Mouse (Mus musculus): ENCODE data around the gene Cdh26.

The Cdh26 gene

DNA sequence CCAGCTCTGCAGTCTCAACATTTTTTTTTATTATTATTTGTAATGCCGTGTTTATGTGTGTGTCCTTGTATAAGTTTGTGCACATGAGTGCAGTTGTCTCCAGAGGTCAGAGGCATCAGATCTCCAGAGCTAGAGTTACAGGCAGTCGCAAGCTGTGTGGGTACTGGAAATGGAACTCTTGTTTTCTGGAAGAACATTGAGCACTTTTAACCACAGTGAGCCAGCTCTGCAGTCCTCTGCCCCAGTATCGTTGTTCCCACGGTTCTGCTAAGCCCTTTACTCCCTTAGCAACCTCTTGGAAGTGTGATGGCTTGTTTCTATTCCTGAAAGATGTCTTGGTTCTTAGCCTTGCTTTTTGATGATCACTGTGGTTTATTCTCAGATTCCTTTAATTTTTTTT is 19.1 kb downstream of the Cdh26 start:
- DNase-seq = no peak

DNA sequence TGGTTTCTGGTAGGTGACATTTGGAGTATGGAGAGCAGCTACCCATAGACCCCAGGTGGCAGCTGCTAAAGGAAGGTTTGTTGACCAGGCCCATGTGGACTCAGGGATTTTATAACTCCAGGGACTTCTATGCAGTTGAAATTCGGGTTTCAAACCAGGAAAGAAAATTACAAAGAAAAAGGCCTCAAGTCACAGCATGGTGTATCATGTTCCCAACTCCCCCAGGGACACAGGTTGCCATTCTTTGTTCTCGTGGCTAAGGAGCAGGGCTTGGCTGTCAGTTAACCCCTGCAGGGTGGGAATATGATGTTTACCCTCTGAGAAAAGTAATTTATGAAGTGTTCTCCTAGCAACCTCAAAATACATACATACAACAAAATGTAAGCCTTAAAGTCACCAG is 19.9 kb downstream of the Cdh26 start:
- no peak for DNase-seq

DNA sequence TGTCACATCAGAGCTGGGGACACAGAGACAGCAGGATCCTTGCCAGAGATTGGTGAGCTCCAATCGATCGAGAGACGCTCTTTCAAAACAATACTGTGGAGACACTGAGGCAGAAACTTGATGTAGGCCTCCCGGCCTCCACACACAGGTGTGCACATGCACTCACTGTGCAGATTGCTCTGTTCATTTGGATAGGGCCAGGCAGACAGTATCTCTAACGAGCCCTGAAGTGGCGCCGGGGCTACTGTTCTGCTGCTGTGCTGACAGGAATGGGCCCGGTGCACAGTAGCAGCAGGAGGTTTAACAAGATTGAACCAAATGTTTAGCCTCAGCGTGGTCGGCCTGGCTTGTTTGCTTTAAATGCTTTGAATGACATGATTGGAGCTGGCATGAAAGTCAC is 20.6 kb downstream of the Cdh26 start:
- no peak for DNase-seq

DNA sequence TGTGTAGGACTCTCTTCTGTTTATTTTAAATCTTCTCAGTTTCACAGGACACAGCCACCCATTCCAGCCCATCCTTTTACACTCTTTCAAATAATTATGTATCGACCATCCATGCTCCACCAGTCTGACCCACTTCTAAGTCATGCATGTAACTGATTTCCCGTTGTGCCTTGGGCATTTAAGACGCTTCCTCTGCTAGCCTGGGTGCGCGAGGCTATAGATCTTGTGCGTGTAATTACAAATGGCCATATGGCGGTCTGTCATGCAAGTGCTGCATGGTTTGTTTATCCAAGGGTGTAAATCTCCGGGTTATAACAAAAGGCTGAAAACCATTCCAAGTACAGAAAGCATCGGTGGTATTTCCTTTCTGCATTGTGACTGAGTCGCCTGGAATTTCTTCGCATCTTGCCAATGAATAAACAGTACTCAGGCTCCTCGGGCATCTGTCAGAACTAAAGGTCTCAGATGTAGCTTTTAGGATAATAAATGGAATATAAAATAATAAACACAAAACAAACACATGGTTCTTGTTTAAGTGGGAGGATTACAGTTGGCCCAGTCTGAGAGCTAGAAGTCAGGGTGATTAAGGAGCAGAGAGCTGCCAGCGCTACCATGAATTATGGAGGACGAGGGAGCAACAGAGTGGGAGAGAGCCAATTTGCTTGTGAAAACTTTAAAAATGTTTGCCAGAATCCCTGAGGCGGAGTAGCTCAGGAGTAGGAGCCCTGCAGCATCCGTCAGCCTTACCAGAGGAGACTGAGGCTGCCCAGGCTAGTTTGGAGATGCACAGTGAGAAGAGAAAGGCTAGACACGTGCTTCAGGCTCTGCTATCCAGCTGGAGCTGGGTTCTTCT is 24.6 kb downstream of the Cdh26 start:
- DNase-seq = no peak

DNA sequence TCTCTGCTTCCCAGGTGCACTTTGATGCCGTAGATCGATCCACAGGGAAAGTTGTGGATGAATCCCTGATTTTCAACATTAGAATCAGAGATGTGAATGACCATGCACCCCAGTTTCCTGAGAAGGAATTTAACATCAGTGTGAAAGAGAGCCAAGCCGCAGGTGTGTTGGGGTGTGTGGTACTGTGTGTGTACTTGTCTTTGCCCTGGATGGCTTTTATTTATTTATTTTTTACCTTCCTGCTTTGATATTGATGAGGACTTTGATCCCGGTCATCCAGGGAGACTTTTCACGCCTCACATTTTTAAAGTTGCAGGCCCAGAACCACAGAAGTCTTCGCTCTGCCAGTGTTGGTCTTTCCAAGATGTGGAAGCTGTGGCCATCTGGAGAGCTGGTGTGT is 27.1 kb downstream of the Cdh26 start:
- no peak for DNase-seq

DNA sequence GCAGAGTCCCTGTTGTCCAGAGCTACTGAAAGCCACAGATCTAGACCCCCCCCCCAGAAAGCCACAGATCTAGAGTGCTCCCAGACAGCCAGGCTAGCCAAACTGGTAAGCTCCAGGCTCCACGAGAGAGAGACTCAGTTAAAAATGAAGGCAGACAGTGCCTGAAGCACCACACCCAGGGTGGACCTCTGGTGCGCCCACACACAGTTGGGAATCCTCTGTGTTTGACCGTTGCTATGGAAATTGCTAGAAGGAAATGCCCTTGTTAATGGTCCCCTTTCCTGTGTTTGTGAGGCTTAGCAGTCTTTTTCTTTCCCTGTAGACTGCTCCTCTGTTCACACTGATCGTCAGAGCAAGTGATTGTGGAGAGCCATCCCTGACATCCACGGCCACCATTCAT is 30.0 kb downstream of the Cdh26 start:
- DNase-seq = no peak

DNA sequence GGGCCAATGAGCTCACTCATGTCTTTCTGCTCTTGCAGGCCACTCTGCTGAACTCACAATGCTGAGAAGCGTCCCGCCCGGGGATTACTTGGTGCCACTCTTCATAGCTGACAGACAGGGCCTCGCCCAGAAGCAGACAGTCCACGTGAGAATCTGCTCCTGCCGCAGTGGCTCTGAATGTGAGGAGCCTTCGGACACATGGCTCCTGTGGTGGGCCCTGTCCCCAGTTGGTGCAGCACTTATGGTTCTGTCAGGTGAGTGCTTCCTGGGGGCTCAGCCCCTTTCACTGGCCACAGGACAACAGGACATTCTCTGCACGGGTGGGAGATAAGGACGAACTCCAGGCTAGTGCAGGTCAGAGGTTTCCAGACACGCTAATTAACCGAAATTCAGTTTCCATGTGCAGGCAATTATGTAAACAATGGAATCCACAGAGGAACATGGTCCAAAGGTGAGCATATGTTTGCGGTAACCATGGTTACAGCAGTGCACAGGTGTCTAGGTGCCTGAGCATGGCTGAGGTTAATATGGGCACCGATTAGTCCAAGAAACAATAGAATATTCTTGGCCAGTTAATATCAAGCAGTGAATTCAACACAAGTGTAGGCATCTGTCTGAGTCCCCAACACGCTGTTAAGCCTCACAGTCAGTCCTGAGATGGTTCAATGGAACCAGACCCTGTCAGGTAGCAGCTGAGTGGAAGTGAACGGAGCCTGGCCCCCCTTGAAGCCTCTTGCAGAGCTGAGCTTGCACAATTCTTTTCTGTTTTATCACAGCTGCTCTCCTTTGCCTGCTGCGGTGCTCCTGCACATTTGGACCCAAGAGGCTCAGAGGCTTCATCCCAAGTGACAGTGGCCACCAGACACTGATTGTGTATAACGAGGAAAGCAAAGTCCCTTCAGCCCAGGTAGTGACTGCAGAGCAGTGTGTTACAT is 41.5 kb downstream of the Cdh26 start:
- DNase-seq = no peak

DNA sequence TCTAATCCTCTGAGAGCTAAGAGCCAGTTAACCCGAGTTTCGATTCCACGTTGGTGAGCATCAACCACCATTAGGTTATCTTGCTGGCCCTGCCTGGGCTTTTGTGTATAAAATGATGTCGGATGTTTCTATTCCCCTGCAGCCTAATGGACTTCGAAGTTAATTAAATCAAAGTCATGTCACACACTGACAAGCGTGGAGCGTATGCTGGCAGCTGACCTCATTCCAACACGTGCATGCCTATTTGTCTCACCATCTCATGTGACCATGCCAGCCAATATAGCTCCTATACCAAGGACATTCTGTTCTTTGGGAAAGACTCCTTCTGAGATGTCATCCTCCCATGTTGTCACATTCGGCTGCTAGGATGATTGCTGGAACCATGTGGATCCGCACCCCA is 43.6 kb downstream of the Cdh26 start:
- no peak for DNase-seq

DNA sequence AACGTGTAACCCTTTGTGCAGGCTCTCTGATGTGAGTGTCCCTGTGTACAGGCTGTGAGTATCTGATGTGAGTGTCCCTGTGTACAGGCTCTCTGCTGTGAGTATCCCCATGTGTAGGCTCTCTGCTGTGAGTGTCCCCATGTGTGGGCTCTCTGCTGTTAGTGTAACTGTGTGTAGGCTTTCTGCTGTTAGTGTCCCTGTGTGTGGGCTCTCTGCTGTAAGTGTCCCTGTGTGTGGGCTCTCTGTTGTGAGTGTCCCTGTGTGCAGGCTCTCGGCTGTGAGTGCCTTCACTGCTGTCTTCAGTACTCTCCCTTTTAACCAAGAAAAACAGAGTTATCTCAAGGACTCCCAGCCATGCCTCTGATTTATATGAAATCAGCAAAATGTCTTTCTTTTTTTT is 46.9 kb downstream of the Cdh26 start:
- DNase-seq = no peak

DNA sequence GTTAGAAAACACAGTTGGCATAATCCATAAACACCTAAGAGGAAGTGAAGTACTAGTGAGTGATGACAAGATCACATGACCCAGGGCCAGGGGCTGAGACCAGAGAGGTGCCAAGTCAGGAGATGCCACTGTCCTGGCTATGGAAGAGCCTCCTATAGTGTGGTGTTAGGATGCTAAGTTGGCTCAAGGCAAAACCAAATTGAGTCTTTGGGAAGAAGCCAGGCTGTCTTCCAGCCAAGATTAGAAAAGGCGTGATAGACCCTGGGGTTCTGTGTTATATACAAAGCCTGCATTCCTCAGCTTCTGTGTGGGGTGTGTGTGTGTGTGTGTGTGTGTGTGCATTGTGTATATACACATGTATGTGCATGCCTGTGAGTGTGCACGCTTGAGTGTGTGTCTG is 48.7 kb downstream of the Cdh26 start:
- no peak for DNase-seq

DNA sequence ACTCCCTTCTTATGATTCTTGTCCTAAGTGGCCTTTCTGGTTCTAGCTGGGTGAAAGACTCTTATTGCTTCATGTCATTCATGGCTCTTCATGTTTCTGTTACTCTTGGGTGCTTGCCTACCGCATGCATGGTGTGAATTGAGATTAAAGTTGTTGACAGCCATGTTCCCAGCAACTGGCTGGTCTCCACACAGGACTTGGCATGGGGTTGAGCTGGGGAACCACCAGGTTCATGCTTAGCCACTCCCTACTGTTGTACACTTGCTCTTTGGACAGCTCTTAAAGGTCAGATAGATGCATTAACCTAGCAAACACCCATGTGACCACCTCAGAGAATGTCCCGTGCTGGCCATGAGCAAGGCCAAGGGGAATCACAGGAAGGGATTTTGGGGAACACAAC is 50.6 kb downstream of the Cdh26 start:
- DNase-seq = no peak

DNA sequence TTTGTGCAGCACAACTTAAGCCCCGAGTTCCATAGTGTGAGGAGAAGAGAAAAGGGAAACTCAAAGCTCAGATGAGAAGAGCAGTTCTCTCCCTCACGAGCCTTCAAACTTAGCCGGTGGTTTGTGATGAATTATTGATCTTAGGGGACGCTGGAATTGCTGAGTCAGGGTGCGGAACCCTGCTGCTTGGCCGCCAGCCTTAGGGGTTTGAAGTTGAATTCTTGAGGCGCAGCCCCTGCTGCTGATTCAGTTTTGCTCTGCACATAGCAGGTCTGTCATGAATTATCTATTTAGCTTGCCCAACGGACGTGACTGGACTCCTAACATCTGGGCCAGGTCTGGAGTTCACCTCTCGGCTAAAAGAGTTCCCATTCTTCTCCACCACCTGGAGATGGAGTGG is 53.1 kb downstream of the Cdh26 start:
- DNase-seq = no peak

DNA sequence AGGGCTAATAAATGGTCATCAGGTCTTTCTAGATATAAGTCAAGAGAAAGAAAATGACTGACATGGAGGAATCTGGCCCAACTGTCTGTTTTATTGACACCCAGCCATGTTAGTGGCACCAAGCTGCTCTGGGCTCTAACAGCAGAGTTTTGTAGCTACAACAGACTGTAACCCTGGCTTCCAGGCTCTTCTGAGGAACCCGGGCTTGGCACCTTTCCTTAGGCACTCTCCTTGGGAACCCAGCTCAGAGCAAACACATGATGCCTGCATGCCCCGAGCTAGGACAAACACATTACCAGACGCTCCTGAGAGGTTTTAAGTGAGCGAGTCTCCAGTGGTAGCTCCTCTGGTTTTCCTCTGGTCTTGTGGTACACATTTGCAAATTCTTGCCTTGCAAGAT is 57.9 kb downstream of the Cdh26 start:
- no peak for DNase-seq

DNA sequence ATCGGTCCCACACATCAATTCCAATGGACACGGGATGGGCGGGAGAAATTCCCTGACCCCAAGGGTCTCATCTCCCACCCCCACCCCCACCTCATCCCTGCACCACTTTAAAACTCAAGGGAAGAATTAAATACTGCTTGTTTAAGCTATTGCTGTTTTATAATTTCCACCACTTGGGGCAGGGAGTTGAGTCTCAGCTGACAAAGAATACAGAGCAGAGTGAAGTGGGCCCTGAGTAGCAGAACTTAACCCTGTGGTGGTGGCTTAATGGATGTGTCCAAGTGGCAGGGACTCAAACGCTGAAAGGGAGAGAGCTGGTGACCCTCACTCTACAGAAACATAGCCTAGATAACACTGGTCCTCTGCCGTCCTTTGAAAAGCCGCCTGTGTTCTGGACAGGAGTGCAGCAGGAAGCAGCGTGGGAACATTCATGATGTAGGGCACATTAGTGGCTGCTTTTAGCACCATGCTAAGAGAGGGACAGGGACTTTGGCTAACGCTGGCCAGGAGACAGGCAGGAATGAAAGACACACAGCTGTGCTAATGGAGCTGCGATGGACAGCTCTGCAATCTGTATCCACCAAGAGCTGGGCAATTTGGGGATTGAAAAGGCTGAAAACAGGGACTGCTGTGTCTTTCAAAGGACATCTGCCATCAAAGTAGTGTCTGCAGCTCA is 60.1 kb downstream of the Cdh26 start:
- no peak for DNase-seq

DNA sequence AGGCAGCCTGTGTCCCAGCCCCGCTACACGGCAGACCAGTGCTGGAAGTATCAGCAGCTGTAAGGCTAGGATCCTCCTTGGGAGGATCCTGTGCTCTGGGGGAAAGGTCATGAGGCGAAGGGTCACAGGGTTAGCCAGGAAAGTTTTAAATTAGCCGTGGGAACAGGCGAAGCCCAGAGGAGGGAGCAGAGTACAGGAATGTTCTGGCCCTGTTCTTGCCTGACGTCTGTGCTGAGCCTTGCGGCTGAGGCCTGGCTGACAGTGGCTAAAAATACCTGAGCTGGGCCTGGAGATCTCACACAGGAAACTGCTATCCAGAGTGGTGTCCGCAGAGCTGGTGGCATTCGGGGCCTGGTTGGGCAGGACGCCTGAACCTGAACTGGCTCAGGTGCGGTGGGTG is 63.7 kb downstream of the Cdh26 start:
- DNase-seq = no peak

DNA sequence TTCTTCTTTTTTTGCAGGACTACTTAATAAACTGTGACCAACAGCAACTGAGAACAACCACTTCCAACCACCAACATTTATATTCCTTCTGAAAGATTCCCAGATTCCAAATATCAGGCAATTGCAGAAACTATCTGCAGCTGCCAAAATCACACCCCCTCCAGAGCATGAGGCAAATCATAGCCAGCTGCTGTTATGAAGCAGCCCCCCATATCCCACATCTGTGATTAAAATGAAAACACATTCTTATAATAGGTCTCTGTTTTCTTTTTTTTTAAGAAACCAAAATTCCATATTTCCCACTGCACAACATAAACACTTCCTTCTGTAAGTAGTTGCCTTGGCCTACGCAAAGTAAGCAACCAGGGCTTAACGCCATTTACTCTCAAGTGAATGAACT is 65.5 kb downstream of the Cdh26 start:
- DNase-seq = no peak

DNA sequence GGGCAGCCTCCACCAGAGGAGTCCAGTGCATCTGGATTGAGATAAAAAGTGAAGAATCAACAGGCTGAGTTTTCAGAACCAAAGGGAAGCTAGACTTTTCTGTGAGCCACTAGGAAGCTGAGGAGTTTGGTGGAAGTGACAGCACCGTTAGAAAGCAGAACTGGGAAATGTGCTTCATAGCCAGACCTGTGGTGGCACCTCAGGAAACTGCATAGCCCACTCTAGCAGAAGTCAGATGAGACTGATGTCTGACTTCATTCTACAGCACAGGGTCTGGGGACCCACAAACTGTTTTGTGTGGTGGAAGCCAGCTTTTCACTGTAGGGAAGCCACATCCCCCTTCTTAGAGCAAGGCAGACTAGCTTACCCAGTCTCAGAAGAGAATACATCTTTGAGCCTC is 67.6 kb downstream of the Cdh26 start:
- no peak for DNase-seq

DNA sequence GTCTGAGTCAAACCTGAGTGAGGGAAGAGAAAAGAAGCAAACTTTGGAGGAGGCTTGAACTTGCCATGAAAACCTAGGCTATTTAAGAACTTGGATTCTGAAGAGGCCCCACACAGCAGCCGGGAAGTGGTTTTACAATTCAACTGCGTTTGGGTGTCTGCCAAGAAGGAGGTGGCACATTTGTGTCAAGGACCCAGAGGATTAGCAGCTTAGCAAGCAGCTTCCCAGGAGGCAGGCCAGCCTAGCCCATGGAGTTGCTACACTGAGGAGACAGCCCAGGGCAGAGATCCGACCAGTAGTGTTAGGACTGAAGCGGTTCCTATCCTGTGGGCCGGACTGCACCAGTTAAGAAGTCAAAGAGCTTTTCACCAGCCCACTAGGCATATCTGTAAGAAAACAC is 68.1 kb downstream of the Cdh26 start:
- no peak for DNase-seq

DNA sequence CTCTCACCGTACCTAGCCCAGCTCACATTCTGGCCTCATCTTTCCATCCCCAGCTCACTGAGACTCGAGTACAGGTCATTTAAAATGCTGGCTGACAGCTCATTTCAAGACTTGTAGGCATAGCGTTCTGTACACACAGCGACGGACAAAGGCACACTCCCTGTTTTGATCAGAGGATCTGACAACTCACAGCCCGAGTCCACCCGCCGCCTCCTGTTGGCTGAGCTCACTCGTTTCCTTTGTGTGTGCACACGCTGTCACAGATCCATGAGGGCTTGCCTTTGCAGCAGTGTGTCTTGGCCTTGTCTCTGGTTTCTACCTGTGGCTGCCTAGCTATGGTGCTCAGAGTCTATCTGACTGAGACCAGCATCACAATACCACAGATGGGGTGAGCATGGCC is 72.1 kb downstream of the Cdh26 start:
- DNase-seq = no peak

DNA sequence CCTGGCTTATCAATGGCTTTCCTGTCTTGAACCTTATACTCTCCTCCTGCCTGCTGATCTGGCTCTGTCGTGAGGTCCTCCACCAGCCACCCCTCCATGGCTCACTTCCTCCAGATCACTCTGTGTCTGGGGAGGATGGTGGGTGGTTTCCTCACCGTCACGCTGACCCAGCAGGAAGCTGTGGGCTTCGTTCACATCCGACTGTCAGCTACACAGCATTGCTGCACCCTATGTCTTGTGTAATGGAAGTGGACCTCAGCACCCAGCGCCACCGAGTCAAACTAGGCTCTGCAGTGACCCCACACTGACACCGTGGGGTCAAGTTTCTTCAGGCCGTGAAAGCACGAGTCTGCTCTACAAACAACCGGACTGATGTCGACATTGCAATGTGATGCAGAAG is 75.7 kb downstream of the Cdh26 start:
- no peak for DNase-seq

DNA sequence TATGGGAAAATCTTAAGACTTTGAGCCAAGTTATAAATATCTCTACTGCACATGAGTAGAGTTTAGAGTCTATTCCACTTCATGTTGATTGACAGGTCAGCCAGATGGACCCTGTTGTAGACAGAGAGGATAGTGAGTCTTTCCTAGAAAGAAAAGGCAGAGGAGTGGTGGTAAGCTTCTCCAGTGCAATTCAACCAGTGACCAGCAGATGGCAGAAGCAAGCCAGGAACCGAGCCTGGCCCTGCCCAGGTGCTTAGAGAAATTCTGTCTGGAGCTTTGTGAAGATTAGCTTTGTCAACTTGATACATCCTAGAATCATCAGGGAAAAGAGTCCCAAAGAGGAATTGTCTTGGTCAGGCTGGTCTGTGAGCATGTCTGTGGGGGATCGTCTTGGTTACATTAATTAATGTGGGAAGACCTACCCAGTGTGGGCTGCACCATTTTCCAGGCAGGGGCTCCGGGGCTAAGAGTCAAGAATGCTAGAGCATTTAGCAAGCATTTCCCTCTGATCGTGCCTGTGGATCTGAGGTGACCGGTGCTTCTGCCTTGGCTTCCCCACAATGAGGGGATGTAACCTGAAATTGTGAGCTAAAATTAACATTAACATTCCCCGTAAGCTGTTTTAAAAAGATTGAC is 77.2 kb downstream of the Cdh26 start:
- peak; percentile 55 for DNase-seq

DNA sequence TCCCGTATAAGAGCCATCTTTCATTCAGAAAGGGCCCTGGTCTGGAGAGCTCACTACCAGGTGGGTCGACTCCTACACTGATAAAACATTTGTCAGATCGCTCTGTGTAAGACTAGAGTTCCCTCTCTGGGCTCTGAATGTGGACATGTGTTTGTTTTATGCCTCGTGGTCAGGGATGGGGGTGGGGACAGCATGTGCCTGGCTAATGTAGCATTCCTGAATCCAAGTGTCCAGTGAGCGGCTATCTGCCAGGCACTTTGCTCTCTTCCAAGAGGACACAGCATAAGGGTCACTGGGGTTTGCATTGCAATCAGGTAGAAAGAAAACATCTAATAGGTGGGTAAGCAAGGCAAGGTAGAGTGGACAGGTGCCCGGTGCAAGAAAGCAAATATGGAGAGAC is 77.9 kb downstream of the Cdh26 start:
- DNase-seq = no peak

DNA sequence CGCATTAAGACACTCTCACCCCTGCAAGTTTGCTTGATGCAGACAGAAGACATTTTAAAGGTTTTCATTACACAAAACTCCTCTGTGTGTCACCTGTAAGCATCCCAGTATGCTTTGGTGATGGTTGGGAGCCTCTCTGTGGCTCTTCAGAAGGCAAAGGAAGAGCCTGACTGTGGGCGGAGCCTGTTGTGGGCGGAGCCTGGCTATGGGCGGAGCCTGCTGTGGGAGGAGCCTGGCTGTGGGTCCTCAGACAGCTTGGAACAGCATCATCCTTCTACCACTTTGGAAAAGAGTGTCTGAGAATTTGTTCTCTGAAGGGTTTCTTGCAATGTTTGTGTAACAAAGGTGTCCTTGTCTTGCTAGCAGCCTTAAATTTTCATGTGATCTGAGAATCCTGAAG is 82.7 kb downstream of the Cdh26 start:
- no peak for DNase-seq
